Mouse (Mus musculus): ENCODE measurements around the gene Tmem219. TPM values are rescaled to one million over a fixed set of nuclear protein-coding genes. Genes with fewer than 3 reads are reported as not detected.
"Not testable (repeated sequence)": the region's sequence is repeated elsewhere in the genome, so short reads cannot be mapped to it uniquely, and the experiment has no call there.

The Tmem219 gene
- total RNA-seq, 1 experiment = 14.7 TPM

GRCm38 (mm10) chr7:126919973-126920372 is 2.7 kb downstream of the Tmem219 start:
- no peak overlapping the region for H3K4me3 ChIP-seq (ENCODE audit: insufficient read depth in 1 of 2, low read depth in 1 of 2, low read length in 2 of 2, poor library complexity in 1 of 2, severe bottlenecking in 1 of 2)

GRCm38 (mm10) chr7:126918356-126918755 is 4.4 kb downstream of the Tmem219 start:
- DNase-seq (ENCODE audit: low read depth, low spot score); H3K36me3 ChIP-seq (ENCODE audit: control insufficient read depth, insufficient read depth, low read length, poor library complexity, severe bottlenecking); H3K9me3 ChIP-seq (ENCODE audit: control insufficient read depth, insufficient read depth, low read depth, low read length); H3K4me3 ChIP-seq (ENCODE audit: insufficient read depth in 1 of 2, low read depth in 1 of 2, low read length in 2 of 2, poor library complexity in 1 of 2, severe bottlenecking in 1 of 2); H3K4me1 ChIP-seq (ENCODE audit: control insufficient read depth in 2 of 2, insufficient read depth in 2 of 2, low read length in 2 of 2, poor library complexity in 1 of 2); H3K27ac ChIP-seq (ENCODE audit: insufficient read depth, low read depth, low read length, poor library complexity, severe bottlenecking); H3K9ac ChIP-seq (ENCODE audit: insufficient read depth, low read depth, low read length, poor library complexity, severe bottlenecking); in situ Hi-C loops (cut with MboI; ENCODE audit: low sequenced_read_pairs in 2 of 2, unreplicated experiment in 2 of 2): not testable (repeated sequence)

More at GRCm38 (mm10) chr7:126919973-126920372, 2.7 kb downstream of the Tmem219 start:
- Histone ChIP-seq H3K36me3 (ENCODE audit: control insufficient read depth, insufficient read depth, low read length, poor library complexity, severe bottlenecking) (no peaks in the 10 kb centered on the region), H3K9ac (ENCODE audit: insufficient read depth, low read depth, low read length, poor library complexity, severe bottlenecking) (no peak overlapping the region), H3K9me3 (ENCODE audit: control insufficient read depth, insufficient read depth, low read depth, low read length) (no peaks in the 10 kb centered on the region), H3K4me1 (ENCODE audit: control insufficient read depth in 2 of 2, insufficient read depth in 2 of 2, low read length in 2 of 2, poor library complexity in 1 of 2) (no peaks in the 10 kb centered on the region), H3K27ac (ENCODE audit: insufficient read depth, low read depth, low read length, poor library complexity, severe bottlenecking) (no peak overlapping the region)
- DNase-seq (ENCODE audit: low read depth, low spot score) = no peak
- TF ChIP-seq MAFK (IDR thresholded peaks at IDR 0.05; ENCODE audit: insufficient read depth, low read depth, low read length) (peak; percentile 85), ZC3H11A (IDR thresholded peaks at IDR 0.05; ENCODE audit: borderline replicate concordance, low read depth, low read length) (no peak), ZNF384 (IDR thresholded peaks at IDR 0.05; ENCODE audit: low read depth, low read length) (no peak), HCFC1 (IDR thresholded peaks at IDR 0.05; ENCODE audit: borderline replicate concordance, insufficient read depth, low read length) (no peak), CHD2 (IDR thresholded peaks at IDR 0.05; ENCODE audit: low read depth, low read length) (no peak)
- in situ Hi-C loops (cut with MboI; ENCODE audit: low sequenced_read_pairs in 2 of 2, unreplicated experiment in 2 of 2) = no loop called here

GRCm38 (mm10) chr7:126914844-126915243 is 7.9 kb downstream of the Tmem219 start:
- H3K4me3 ChIP-seq (ENCODE audit: insufficient read depth in 1 of 2, low read depth in 1 of 2, low read length in 2 of 2, poor library complexity in 1 of 2, severe bottlenecking in 1 of 2) = no peak overlapping the region
- TF ChIP-seq MAFK (IDR thresholded peaks at IDR 0.05; ENCODE audit: insufficient read depth, low read depth, low read length) (no peak), HCFC1 (IDR thresholded peaks at IDR 0.05; ENCODE audit: borderline replicate concordance, insufficient read depth, low read length) (no peak), ZC3H11A (IDR thresholded peaks at IDR 0.05; ENCODE audit: borderline replicate concordance, low read depth, low read length) (no peak), CHD2 (IDR thresholded peaks at IDR 0.05; ENCODE audit: low read depth, low read length) (no peak), ZNF384 (IDR thresholded peaks at IDR 0.05; ENCODE audit: low read depth, low read length) (no peak)
- in situ Hi-C loops (cut with MboI; ENCODE audit: low sequenced_read_pairs in 2 of 2, unreplicated experiment in 2 of 2) = no loop called here
- H3K4me1 ChIP-seq (ENCODE audit: control insufficient read depth in 2 of 2, insufficient read depth in 2 of 2, low read length in 2 of 2, poor library complexity in 1 of 2) = no peaks in the 10 kb centered on the region
- no peaks in the 10 kb centered on the region for H3K36me3 ChIP-seq (ENCODE audit: control insufficient read depth, insufficient read depth, low read length, poor library complexity, severe bottlenecking)
- DNase-seq (ENCODE audit: low read depth, low spot score) = no peak
- H3K9me3 ChIP-seq (ENCODE audit: control insufficient read depth, insufficient read depth, low read depth, low read length) = no peaks in the 10 kb centered on the region
- no peak overlapping the region for H3K9ac ChIP-seq (ENCODE audit: insufficient read depth, low read depth, low read length, poor library complexity, severe bottlenecking)
- no peak overlapping the region for H3K27ac ChIP-seq (ENCODE audit: insufficient read depth, low read depth, low read length, poor library complexity, severe bottlenecking)

GRCm38 (mm10) chr7:126905590-126905989 is 17.1 kb downstream of the Tmem219 start:
- peak; percentile 77 for TF ChIP-seq MAFK (IDR thresholded peaks at IDR 0.05; ENCODE audit: insufficient read depth, low read depth, low read length)
- TF ChIP-seq CHD2 (IDR thresholded peaks at IDR 0.05; ENCODE audit: low read depth, low read length) = no peak
- Histone ChIP-seq H3K27ac (ENCODE audit: insufficient read depth, low read depth, low read length, poor library complexity, severe bottlenecking) (no peak overlapping the region), H3K4me1 (ENCODE audit: control insufficient read depth in 2 of 2, insufficient read depth in 2 of 2, low read length in 2 of 2, poor library complexity in 1 of 2) (peaks cover 0 to 7% of the 10 kb centered on the region in 2 experiments; a peak in 1 of 4 replicates), H3K9ac (ENCODE audit: insufficient read depth, low read depth, low read length, poor library complexity, severe bottlenecking) (no peak overlapping the region), H3K9me3 (ENCODE audit: control insufficient read depth, insufficient read depth, low read depth, low read length) (no peaks in the 10 kb centered on the region), H3K4me3 (ENCODE audit: insufficient read depth in 1 of 2, low read depth in 1 of 2, low read length in 2 of 2, poor library complexity in 1 of 2, severe bottlenecking in 1 of 2) (no peak overlapping the region), H3K36me3 (ENCODE audit: control insufficient read depth, insufficient read depth, low read length, poor library complexity, severe bottlenecking) (no peaks in the 10 kb centered on the region)
- in situ Hi-C loops (cut with MboI; ENCODE audit: low sequenced_read_pairs in 2 of 2, unreplicated experiment in 2 of 2) = no loop called here
- no peak for DNase-seq (ENCODE audit: low read depth, low spot score)

- H3K36me3 ChIP-seq (ENCODE audit: control insufficient read depth, insufficient read depth, low read length, poor library complexity, severe bottlenecking); H3K4me1 ChIP-seq (ENCODE audit: control insufficient read depth in 2 of 2, insufficient read depth in 2 of 2, low read length in 2 of 2, poor library complexity in 1 of 2); H3K4me3 ChIP-seq (ENCODE audit: insufficient read depth in 1 of 2, low read depth in 1 of 2, low read length in 2 of 2, poor library complexity in 1 of 2, severe bottlenecking in 1 of 2); H3K27ac ChIP-seq (ENCODE audit: insufficient read depth, low read depth, low read length, poor library complexity, severe bottlenecking); H3K9me3 ChIP-seq (ENCODE audit: control insufficient read depth, insufficient read depth, low read depth, low read length); H3K9ac ChIP-seq (ENCODE audit: insufficient read depth, low read depth, low read length, poor library complexity, severe bottlenecking); in situ Hi-C loops (cut with MboI; ENCODE audit: low sequenced_read_pairs in 2 of 2, unreplicated experiment in 2 of 2); DNase-seq (ENCODE audit: low read depth, low spot score): not testable (repeated sequence)
Observed at GRCm38 (mm10) chr7:126899781-126900180, 22.9 kb downstream of the Tmem219 start.
